Mouse (Mus musculus): Measurements from ENCODE around the gene Il24.

The Il24 gene

DNA sequence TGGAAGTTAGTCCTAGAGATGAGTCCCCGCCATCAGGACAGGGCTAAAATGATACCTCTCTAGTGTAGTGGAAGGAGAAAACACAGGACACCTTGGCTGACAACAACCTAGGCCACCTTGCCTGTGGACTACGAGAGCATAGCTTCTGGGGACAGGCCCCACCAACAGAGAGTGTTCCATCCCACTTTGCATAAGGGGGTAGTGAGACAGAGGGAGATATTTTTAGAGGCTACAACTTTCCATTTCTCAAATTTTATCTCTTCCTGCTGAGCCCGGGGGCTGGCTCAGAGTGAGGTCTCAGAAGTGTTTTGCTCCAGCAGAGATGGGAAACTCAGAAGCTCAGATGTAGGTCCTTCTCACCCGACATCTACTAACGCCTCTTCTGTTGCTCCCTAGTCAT lies 36.8 kb downstream of the Il24 start:
- DNase-seq: no peak

DNA sequence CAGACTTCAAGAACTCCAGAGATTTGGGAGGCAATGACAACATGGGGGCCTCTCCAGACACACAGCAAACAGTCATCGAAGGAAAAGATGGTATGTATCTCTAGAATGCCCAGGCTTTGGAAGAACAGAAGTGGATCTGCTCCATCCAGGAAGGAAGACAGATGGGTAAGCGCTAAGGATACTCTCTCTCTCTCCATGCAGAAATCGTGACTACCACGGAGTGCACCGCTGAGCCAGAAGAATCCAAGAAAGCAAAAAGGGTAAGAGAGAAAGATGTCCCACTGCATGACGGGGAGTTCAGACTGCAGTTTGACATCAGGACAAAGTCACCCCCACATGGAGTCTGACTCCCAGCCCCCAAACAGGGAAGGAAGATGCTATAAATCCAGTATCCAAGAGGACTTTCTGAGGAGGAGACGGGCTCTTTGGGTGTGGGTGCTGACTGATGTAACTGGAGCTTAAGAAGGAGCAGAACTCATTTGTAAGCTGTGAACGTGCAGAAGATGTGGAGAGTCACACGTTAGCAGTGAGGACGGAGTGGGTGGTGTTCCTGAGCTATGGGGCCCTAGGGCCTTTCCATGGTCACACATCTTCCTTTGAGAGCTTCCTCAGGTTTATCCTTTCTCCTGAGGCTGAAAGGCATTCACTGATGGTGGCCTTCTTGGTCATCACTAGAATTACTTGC lies 37.6 kb downstream of the Il24 start:
- DNase-seq: no peak

- DNase-seq: no peak
Measured at GRCm38 (mm10) chr1:130844516-130844915, 42.7 kb downstream of the Il24 start.

DNA sequence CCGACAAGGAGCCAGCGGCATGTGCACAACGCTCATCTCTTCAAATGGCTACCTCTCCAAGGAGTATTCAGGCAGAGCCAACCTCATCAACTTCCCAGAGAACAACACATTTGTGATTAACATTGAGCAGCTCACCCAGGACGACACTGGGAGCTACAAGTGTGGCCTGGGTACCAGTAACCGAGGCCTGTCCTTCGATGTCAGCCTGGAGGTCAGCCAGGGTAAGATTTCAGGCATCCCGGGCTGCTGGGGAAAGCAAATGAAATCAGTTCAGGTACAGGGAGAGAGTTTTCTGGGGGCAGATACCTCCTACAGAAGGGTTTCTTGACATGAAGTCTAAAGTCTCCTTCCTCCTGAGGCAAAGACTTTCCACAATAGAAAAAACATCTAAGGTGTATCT lies 45.6 kb downstream of the Il24 start:
- no peak for DNase-seq

DNA sequence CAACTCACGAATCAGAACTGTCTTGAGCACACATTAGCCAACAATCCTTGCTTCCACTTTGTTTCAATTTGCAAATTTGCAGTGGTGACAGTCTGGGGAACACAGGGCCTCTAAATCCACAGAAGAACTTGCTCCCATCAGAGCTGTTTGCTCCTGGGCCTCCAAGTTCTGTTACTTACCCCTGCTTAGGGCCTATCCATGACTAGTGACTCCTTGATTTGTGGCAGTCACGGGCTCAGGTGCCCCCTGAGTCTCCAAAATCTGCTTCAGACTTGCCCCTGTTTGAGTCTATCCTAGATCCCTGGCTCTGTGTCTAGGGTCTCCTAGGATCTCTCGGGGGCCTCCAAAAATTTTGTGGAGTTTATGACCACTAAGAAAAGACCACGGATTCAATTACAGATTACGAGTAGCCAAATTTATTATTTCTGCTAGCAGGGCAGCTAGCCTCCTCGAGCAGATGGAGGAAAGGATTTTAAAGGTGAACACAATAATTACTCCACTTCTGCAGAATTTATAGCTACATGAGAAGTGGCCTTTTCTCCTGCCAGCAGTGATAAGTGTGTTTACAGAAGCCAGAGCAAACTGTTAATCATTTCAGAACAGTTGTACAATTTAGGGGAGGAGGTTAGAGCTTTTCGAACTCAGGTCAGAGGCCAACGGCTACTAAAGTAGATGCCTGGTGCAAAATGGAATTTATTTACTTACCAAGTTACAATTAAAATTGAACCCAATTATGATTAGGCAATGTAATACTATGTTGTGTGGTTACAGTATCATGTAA lies 46.5 kb downstream of the Il24 start:
- DNase-seq: no peak

DNA sequence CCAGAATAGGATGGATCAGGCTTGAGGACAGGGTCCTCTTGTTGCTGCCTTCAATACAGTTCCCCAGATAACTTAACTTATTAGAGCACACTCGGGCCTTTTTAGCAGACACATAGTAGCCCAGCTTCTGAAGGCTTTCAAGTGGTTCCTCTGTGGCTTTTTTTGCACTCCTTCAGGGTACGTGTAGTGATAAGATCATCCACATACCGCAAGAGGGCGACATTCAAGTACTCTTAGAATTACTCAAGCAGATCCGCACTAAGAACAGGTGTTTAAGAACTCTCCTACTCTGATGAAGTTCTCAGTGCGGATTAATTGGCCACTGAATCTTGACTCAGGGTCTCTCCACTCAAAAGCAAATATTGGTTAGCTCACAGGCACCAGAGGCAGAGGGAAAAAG lies 49.0 kb downstream of the Il24 start:
- peak; percentile 66 for DNase-seq

- no peak for DNase-seq
Measured at GRCm38 (mm10) chr1:130835161-130835936, 51.9 kb downstream of the Il24 start.

DNA sequence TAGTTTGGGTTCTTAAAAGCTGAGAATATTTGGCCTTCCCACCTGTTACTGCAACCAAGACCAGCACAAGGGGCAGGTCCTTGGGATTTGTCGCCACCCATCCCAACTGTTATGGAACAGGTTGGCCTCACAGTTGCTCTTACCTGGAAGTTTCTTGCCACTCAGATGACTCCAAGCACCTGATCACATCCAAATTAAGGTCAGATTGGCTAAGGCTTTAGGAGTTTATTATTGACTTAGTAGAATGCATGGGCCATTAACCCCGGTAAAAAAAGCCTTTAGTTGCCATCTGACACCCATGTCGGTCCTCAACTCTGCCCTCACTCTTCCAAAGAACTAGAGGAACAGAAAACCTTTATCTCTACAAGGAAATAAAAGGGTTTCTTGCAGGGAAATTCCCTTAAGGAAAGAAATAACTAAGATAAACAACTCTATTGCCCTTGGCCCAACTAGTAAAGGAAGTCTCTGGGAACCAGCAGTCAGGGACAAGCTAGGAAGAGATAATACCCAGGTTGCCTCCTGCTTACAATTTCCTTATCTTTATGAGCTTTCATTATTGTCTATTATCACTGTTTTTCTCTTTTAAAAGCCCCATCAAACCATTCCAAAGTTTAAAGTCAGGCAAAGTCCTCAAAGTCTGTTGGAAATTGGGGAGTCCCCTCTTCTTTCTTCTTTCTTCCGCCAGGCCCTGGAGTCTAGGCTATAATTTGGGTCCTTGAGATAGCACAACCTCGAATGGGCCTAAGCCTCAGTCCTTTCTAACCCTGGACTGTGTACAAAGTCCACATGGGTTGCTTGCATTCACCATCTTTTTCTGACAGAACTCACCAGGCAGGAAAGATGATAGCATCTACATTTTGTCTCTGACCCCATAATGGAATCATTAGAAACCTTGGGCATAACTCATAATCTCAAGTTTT lies 54.8 kb downstream of the Il24 start:
- no peak for DNase-seq

Data from thymus, postnatal 25 days (tissue).